Mouse (Mus musculus): ENCODE measurements around the gene Arel1.

The Arel1 gene

DNA sequence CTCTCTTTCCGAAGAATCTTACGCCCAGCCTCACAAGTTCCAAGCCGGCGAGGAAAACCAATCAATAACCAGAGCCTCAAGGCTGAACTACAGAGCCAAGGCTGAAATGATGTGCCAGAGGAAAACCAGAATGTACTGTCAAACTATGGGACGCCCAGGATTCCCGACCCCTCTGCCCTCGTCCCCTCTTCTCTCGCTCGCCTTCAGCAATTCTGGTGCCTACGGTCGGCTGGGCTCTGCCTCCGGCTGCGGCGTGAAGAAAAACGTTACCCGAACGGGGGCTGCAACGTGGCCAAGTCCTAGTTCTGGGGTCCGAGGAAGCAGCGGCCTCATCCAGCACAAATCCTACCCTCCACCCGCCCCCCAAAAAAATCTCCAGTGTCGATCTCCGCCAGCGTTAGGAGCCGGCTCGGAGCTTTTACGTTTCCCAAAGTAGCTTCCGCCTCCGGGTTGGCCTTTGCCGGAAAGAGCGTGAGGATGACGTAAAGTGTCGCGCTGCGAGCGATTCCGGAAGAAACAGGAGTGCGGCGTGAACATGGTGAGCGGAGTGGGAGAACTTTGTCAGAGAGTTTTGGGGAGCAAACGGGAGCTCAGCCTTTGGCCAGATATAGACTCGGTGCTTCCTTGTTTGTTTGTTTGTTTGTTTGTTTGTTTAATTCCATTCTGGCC is at the start of gene Arel1, which contains the start of gene Fcf1:
Gene Arel1, minus strand, starts transcription at position 473 of the 669 bp plus-strand sequence.
Gene Fcf1, plus strand, starts transcription at position 470 of the 669 bp plus-strand sequence.
- DNase-seq = peak; percentile 90

DNA sequence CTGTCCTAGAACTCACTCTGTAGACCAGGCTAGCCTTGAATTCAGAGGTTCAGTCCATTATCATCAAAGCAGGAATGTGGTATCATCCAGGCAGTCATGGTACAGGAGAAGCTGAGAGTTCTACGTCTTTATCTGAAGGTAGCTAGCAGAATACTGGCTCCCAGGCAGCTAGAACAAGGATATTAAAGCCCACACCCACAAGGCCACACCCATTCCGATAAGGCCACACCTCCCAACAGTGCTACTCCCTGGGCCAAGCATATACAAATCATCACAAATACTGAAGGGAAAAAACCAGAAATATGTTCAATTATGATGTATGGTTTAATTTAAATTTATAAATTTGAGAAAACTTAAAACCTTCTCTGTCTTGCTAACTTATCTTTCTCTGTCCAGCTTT is 41.5 kb upstream of the Arel1 start:
- DNase-seq = no peak

DNA sequence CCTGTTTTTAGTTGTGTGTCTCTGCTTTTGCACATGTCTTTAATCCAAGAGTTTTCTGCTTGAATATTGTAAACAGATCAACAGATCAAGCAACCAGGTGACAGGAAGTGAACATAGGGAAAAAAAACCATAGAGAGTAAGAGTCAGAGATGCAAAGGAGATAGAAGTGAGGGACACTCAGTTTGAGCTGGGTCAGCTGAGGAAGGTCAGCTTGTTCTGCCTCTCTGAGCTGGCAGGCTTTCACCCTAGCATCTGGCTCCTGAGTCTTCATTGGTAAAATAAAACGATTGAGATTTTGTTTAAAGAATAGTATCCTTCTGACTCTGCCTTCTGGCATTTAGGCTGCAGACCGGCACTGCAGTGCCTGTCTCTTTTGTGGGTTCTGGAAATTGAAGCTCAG is 39.8 kb upstream of the Arel1 start:
- DNase-seq = no peak

DNA sequence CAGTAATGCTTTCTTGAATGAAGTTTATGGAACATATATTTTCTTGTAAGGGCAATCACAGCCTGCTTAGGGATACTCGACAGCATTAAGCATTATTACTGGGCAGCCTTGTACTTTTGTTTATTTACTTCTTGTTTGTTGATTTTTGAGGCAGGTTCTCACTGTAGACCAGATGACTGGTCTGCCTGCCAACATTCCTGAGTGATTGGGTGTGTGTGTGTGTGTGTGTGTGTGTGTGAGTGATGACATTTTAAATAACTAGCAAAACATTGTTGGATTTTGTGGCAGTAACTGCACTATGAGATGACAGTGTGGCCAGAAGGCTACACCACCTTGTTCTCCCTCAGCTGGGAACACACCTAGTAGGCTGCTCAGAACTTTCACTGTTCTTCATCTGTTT is 39.1 kb upstream of the Arel1 start:
- no peak for DNase-seq

DNA sequence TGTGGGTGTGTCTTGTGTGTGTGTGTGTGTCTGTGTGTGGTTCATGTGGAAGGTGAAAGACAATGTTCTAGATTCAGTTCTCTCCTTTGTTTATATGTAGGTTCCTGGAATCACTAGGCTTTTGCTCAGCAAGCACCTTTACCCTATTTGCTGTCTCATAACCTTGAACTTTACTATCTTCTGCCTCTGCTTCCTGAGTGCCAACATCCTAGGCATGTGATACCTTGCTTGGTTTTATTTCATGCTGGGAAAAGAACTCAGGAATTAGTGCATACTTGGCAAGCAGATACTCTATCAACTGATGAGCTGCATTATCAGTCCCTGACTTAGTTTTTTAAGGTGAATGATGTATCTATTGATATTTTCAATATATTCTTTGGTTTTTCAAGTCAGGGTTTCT is 36.3 kb upstream of the Arel1 start:
- DNase-seq = no peak

DNA sequence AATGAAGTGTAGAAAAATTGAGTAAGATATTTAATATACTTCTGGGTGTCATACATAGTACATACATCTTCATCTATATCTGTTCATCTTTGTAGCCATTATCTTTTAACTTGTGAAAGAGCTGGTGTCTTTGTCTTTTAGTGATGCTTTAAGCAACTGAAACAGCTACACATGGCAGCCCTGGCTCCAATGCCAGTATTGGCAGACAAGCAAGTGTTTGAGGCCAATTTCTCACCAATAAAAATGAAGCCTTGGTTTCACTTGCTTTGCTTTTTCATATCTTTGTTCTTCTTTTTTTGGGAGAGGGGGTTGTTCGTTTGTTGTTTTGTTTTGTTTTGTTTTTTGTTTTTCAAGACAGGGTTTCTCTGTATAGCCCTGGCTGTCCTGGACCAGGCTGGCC is 35.5 kb upstream of the Arel1 start:
- DNase-seq = no peak

DNA sequence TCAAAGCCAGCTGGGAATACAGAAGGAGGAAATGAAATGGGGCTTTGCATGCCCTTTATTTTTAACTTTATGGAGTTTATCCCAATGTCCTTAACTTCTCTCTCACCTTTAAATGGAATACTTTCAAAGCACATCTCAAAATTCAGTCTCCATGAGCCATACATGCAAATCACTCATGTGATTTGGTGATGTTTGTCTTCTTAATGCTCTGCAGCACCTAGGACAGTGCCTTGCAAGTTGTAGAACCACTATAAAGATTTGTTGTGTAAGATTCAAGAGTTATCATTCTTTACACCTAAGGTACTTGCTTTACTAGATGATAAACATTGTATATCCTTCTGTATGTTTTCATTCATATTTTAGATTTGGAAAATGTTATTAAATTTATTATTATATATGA is 28.4 kb upstream of the Arel1 start:
- no peak for DNase-seq

DNA sequence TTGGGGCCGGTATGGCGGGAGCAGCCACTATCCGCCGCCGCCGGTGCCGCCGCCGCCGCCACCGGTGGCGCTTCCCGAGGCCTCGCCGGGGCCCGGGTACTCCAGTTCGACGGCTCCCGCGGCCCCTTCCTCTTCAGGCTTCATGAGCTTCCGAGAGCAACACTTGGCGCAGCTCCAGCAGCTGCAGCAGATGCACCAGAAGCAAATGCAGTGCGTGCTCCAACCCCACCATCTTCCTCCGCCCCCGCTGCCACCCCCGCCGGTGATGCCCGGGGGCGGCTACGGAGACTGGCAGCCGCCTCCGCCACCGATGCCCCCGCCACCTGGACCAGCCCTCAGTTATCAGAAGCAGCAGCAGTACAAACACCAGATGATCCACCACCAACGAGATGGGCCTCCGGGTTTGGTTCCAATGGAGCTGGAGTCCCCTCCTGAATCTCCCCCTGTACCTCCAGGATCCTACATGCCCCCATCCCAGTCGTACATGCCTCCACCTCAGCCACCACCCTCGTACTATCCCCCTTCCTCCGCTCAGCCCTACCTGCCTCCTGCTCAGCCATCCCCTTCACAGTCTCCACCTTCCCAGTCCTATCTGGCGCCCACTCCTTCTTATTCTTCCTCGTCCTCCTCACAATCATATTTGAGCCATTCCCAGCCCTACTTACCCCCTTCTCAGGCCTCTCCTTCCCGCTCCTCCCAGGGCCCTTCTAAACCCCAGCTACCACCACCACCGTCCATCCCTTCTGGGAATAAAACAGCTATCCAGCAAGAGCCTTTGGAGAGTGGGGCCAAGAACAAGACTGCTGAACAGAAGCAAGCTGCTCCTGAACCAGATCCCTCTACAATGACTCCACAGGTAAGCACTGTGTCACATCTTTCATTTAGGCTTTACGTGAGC is 26.1 kb upstream of the Arel1 start:
- DNase-seq = peak; percentile 73

DNA sequence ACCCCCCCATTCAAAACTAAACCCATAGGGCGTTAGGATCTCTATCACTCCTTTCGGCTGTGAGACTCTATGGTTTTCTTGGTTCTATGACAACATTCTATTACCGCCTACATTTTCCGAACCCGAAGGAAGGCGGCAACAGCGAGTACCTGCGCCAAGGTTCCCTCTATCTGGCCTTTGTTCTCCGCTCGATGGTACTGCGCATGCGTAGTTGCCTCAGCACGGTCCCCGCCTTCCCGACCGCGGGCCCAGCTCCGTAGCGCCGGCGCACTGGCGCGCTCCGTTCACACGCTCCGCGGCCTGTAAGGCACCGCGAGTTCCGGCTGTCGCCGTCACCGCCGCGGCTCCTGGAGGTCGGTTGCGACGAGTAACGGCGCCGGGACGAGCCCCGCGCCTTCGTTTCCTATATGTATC is 25.4 kb upstream of the Arel1 start, which contains the start of gene Ylpm1:
Gene Ylpm1, plus strand, starts transcription at position 239 of the 414 bp plus-strand sequence.
- peak; percentile 98 for DNase-seq

DNA sequence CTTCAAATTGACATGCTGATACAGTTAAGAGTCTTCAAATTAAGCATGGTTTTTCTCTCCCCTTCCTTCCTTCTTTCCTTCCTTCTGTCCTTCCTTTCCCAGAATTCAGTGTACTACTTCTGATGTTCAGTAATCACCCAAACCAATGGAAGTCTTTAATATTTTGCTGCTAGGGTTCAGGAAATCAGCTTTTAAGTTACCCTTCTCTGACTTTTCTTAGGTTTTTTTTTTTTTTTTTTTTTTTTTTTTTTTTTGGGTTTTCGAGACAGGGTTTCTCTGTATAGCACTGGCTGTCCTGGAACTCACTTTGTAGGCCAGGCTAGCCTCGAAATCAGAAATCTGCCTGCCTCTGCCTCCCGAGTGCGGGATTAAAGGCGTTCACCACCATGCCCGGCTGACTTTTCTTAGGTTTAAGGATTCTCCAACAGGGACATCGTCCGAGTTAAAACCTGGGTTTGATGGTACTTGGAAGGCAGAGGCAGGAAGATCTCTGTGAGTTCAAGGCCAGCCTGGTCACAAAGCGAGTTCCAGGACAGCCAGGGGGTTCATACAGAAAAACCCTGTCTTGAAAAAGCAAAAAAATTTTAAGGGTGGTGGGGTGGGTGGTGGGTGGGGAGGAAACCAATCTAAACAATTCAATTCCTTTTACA is 24.5 kb upstream of the Arel1 start:
- peak; percentile 12 for DNase-seq

DNA sequence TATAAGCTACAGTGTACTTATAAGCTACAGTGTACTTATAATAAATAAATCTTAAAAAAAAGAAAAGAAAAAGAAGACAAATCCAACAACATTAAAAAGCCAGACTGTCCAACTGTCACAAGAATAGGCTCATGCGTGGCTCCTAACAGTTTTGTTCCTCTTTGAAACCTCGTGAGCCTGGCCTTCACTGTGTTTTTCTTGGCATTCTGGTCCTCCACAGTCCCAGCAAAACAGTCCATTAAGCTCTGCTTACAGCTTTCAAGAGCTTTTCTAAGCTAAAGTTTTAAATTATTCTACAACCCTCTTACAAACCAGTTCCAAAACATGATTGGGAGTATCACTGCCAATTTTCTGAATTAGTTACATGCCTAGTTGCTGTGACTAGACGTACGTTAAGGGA is 18.8 kb upstream of the Arel1 start:
- no peak for DNase-seq

DNA sequence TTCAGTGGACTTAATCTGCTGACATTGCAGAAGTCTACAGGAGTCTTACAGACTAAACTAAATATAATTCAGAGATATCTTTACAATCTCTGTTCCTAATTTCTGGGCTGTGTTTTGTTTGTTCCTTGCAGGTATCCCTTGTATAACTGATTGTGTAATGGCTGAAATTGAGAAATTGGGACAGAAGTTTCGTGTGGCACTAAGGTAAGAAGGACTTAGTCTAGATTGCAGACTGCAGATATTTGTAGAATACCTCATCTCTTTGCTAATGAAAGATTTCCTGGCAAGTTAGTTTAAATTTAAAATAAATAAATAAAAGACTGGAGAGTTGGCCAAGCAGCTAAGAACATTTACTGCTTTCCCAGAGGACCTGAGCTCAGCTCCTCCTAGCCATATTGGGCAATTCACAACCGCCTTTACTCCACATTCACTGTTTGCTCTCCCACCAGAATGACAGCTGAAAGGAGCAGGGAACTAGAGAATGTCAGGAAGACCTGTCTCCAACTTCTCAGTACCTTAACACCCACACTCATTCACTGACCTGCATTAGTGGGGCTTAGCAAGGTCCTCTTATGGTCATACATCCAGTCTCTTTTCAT is 8.7 kb upstream of the Arel1 start:
- no peak for DNase-seq

DNA sequence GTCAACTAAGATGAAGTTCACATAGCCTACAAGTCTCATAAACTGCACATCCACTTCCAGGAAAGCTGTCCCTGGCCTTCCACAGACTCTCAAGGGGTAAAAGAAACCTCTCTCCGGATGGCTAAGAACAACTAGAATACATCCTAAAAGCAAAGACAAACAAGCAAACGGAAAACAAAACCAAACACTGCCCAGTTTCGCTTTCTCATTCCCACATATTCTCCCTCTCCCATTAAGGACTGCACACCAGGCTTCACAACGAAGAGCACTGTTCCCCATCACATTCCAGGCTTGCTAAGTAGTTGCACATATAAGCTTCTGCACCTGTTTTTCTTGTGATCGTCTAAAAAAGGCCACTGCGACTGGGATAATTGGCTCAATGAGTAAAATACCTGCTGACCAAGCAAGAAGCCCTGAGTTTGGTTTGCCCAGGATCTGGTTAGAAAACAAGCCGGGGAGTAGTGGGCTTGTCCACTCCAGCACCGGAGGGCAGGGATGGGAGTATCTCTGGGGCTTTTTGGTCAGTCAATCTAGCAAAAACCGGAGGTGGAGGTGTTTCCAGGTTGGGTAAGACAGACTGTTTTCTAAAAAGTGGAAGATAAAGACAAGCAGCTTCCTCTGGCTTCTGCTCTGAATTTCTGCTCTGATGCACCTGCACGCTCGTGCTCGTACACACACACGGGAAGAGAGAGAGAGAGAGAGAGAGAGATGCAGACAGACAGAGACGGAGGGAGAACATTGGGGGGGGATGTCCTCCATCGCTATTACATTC is 858 bp downstream of the Arel1 start:
- DNase-seq = peak; percentile 37

DNA sequence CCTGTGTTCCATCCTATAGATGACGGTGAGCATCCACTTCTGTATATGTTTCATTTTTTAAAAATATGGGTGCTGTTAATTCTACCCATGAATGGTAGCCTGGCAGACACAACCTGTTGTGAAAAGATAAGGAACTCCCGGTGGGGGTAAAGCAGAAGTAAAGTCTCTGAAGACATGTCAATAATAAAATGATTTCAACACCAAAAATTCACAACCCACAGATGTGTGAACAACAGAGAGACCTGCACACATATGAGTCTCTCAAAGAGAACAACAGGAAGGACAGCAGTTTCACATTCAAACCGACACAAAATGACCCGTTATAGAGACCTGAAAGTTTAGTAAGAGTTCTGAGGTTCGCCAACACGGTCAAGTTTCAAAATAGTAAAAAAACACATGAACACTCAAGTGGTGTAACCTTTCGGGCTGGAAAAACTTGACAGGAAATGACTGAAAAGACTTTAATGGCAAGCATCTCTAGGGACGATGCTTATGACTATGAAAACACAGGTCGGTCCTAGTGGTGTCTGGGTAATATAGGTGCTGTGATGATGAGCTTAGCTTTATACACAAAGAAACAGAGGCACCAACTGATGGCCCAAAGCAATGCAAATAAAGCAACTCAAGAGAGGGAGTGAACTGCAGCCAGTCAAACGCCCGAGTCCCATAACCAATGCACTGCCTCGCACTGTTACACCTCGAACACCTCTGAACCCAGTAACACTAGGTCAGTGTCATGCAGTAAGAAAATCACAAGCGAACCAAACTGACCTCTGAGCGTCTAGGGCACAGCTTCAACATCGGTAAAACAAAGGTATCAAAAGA is 1.7 kb downstream of the Arel1 start:
- no peak for DNase-seq

DNA sequence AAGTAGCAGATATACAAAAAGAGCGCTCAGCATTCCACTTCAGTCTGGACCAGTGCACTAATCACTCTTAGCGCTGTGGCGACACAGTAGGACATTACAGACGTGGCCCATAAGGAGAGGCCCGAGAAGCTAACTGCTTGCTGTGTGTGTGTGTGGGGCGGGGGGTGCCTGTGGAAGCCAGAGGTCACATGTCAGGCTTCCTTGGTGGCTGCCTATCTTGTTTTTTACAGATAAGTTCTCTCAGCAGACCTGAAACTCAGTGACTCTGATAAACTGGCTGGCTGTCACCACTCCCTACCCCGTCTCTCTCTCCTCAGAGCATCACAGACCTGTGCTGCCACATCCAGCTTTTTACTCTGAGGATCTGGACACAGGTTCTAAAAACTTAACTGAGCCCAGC is 8.1 kb downstream of the Arel1 start:
- DNase-seq = no peak

DNA sequence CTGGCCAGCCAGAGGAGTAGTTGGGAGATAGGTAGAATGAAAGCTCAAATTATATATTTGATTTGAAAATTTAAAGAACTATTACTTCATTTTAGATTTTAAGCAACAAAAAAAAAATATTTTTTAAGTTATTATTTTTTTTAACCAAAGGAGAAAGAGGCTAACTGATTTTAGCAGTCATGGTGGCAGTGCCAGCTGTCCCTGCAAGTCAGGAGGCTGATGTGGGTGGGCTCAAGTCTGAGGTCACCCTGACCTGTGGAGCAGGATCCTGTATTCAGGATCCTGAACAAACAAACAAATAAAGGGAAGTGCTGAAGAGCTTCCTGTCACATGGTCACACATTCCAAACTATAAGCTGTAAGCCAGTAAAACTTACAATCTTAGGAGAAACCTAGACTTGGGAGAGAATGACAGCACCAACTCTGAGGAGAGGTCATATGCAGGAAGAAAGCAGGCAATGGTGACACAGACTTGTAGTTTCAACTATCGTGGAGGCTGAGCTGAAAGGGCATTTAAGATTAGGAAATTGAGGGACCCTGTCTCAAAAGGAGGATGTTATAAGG is 11.8 kb downstream of the Arel1 start:
- DNase-seq = no peak

DNA sequence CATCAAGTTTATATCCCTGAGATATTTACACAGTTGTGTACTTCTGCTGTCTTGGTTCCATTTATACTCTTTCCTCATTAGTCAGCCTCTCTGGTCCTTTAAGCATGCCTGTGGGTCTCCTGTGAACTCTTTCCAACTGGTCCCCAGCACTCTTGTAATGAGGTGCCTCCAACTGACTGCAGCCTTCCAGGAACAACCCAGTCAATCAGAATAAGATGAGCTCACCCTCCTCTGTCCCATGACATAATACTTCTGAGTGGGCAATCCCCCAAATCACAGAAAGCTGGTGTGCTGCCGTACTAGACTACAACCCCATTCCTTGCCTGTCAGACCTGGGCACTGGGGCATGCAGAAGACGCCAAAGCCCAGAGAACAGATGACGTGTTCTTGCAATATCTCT is 14.4 kb downstream of the Arel1 start:
- no peak for DNase-seq

DNA sequence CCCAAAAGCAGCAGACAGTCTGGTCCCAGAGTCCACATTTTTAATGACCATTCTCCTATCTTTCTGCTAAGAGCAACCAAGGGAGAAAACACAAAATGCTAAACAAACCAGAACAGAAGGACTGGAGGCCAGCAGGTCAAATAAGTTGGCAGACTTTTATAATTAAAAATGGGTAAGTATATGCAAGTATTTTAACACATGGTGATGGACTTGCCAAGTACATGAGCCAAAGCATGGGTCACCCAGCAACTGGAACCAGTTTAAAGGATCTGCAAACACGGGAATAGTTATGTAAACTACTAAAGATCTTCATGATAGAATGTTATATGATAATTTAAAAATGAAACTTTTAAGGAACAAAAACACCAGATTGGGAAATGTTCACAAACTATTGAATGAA is 18.3 kb downstream of the Arel1 start:
- DNase-seq = no peak

DNA sequence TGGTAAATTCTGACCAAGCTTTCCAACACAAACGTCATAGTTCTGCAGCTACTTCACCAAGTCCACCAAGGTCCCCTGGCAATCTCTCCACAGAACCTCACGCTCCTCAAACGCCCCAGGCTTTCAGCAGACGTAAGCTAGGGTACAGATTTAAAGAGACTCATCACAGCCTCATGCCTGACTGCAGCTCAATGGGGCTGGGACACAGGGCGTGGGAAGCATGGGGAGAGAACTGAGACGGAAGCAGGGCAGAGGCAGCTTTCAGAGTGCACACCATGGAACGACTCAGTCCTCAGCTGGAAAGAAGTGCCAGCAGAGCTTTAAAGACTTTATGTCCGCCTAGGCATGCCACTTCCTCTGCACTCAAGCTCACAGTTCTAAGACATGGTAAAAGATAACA is 19.2 kb downstream of the Arel1 start:
- DNase-seq = no peak

DNA sequence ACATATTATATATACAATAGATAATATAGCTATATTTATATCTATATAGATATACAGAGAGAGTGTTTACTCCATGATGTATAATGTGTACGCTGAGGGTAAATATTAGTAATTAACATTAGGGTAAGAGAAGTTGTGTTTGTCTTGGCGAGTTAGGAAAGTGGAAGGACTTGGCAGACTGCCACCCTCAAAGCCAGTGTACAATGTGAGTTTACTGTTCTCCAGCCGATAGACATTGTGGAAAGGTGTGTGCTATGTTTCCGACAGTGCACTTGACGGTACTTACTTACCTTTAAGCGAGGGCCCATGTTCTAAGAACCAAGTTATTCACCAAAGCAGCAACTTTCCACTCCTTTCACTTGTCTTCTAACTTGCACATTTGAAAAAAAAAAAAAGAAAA is 19.9 kb downstream of the Arel1 start:
- DNase-seq = no peak

DNA sequence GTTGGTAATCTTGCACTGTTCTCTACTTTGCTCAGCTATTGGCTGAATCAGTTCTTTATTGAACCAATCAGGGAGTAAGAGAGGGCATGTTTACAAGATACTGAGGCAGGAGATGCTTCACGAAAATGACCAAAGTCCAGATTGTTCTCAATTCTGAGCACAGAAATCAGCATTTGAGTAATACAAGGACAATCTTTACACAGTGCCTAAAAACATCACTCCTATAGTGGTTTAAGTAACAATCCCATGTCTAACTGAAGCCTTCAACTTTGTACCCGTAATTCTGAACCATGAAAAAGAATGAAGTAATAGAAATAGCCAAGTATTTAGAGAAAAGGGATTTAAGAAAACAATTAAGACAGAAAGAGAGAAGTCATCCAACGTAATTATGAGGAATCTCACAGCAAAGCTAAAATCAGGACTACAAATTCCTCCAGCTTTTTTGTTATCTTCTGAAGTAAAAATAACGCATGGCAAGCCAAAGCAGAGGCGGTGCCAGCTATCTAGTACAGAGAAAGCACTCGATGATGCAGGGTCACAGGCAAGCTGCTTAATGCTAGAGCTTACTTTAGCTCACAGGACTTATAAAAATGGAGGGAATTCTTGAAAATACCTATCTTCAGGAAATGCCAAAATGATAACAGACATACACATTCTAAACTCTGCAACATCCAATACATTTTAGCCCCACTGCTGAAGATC is 22.0 kb downstream of the Arel1 start:
- no peak for DNase-seq

All from thymus, postnatal 4 days (tissue).